Mouse (Mus musculus): ENCODE measurements around the gene Gm49630. TPM values are rescaled to one million over a fixed set of nuclear protein-coding genes. Genes with fewer than 3 reads are reported as not detected.
"Not testable (repeated sequence)": the region's sequence is repeated elsewhere in the genome, so short reads cannot be mapped to it uniquely, and the experiment has no call there.

Gene Gm49630
- total and polyA plus RNA-seq, 3 experiments = not detected

- ATAC-seq (ENCODE audit: extremely low read depth, insufficient number of reproducible peaks, low FRiP score, poor library complexity, severe bottlenecking); H3K36me3 ChIP-seq (replicated peaks); DNase-seq (ENCODE audit: low spot score); H3K4me1 ChIP-seq (ENCODE audit: insufficient read depth, low read depth, low read length); H3K27me3 ChIP-seq (ENCODE audit: insufficient read depth, low read length); H3K4me3 ChIP-seq (ENCODE audit: low read depth, low read length); H3K9me3 ChIP-seq (replicated peaks): not testable (repeated sequence)
Observed at GRCm38 (mm10) chr17:7365615-7366014, 6.2 kb downstream of the Gm49630 start.

- H3K4me3 ChIP-seq (ENCODE audit: low read depth, low read length); H3K9me3 ChIP-seq (replicated peaks); DNase-seq (ENCODE audit: low spot score); H3K36me3 ChIP-seq (replicated peaks); ATAC-seq (ENCODE audit: extremely low read depth, insufficient number of reproducible peaks, low FRiP score, poor library complexity, severe bottlenecking); H3K4me1 ChIP-seq (ENCODE audit: insufficient read depth, low read depth, low read length); H3K27me3 ChIP-seq (ENCODE audit: insufficient read depth, low read length): not testable (repeated sequence)
Observed at GRCm38 (mm10) chr17:7360749-7361465, 10.9 kb downstream of the Gm49630 start.

- H3K27me3 ChIP-seq (ENCODE audit: insufficient read depth, low read length); DNase-seq (ENCODE audit: low spot score); H3K4me1 ChIP-seq (ENCODE audit: insufficient read depth, low read depth, low read length); H3K36me3 ChIP-seq (replicated peaks); H3K4me3 ChIP-seq (ENCODE audit: low read depth, low read length); H3K9me3 ChIP-seq (replicated peaks); ATAC-seq (ENCODE audit: extremely low read depth, insufficient number of reproducible peaks, low FRiP score, poor library complexity, severe bottlenecking): not testable (repeated sequence)
Observed at GRCm38 (mm10) chr17:7359806-7360205, 12.0 kb downstream of the Gm49630 start.

GRCm38 (mm10) chr17:7352596-7352995 is 19.2 kb downstream of the Gm49630 start, which contains the start of gene Ttll2:
Ttll2 (minus strand) TSS chr17:7352696.
- not testable (repeated sequence) for H3K27me3 ChIP-seq (ENCODE audit: insufficient read depth, low read length); H3K4me3 ChIP-seq (ENCODE audit: low read depth, low read length); H3K4me1 ChIP-seq (ENCODE audit: insufficient read depth, low read depth, low read length); H3K36me3 ChIP-seq (replicated peaks); ATAC-seq (ENCODE audit: extremely low read depth, insufficient number of reproducible peaks, low FRiP score, poor library complexity, severe bottlenecking); H3K9me3 ChIP-seq (replicated peaks); DNase-seq (ENCODE audit: low spot score)

- not testable (repeated sequence) for H3K4me3 ChIP-seq (ENCODE audit: low read depth, low read length); H3K4me1 ChIP-seq (ENCODE audit: insufficient read depth, low read depth, low read length); H3K36me3 ChIP-seq (replicated peaks); DNase-seq (ENCODE audit: low spot score); ATAC-seq (ENCODE audit: extremely low read depth, insufficient number of reproducible peaks, low FRiP score, poor library complexity, severe bottlenecking); H3K9me3 ChIP-seq (replicated peaks); H3K27me3 ChIP-seq (ENCODE audit: insufficient read depth, low read length)
Observed at GRCm38 (mm10) chr17:7348765-7349164, 23.0 kb downstream of the Gm49630 start.

GRCm38 (mm10) chr17:7337381-7337780 is 34.4 kb downstream of the Gm49630 start:
- not testable (repeated sequence) for H3K9me3 ChIP-seq (replicated peaks); H3K36me3 ChIP-seq (replicated peaks); ATAC-seq (ENCODE audit: extremely low read depth, insufficient number of reproducible peaks, low FRiP score, poor library complexity, severe bottlenecking)

GRCm38 (mm10) chr17:7332745-7333144 is 39.0 kb downstream of the Gm49630 start:
- not testable (repeated sequence) for H3K27me3 ChIP-seq (ENCODE audit: insufficient read depth, low read length); ATAC-seq (ENCODE audit: extremely low read depth, insufficient number of reproducible peaks, low FRiP score, poor library complexity, severe bottlenecking); H3K36me3 ChIP-seq (replicated peaks); DNase-seq (ENCODE audit: low spot score); H3K9me3 ChIP-seq (replicated peaks); H3K4me1 ChIP-seq (ENCODE audit: insufficient read depth, low read depth, low read length); H3K4me3 ChIP-seq (ENCODE audit: low read depth, low read length)

More at GRCm38 (mm10) chr17:7337381-7337780, 34.4 kb downstream of the Gm49630 start:
- not testable (repeated sequence) for DNase-seq (ENCODE audit: low spot score); H3K4me1 ChIP-seq (ENCODE audit: insufficient read depth, low read depth, low read length); H3K27me3 ChIP-seq (ENCODE audit: insufficient read depth, low read length); H3K4me3 ChIP-seq (ENCODE audit: low read depth, low read length)

- H3K36me3 ChIP-seq (replicated peaks); ATAC-seq (ENCODE audit: extremely low read depth, insufficient number of reproducible peaks, low FRiP score, poor library complexity, severe bottlenecking); H3K4me3 ChIP-seq (ENCODE audit: low read depth, low read length); H3K27me3 ChIP-seq (ENCODE audit: insufficient read depth, low read length); DNase-seq (ENCODE audit: low spot score); H3K4me1 ChIP-seq (ENCODE audit: insufficient read depth, low read depth, low read length); H3K9me3 ChIP-seq (replicated peaks): not testable (repeated sequence)
Observed at GRCm38 (mm10) chr17:7326415-7326814, 45.4 kb downstream of the Gm49630 start.

GRCm38 (mm10) chr17:7324346-7324745 is 47.4 kb downstream of the Gm49630 start, which contains the start of gene Tcp10a:
Tcp10a (plus strand) TSS chr17:7324646.
- not testable (repeated sequence) for H3K36me3 ChIP-seq (replicated peaks); H3K4me1 ChIP-seq (ENCODE audit: insufficient read depth, low read depth, low read length); H3K4me3 ChIP-seq (ENCODE audit: low read depth, low read length); H3K9me3 ChIP-seq (replicated peaks); ATAC-seq (ENCODE audit: extremely low read depth, insufficient number of reproducible peaks, low FRiP score, poor library complexity, severe bottlenecking); DNase-seq (ENCODE audit: low spot score); H3K27me3 ChIP-seq (ENCODE audit: insufficient read depth, low read length)

GRCm38 (mm10) chr17:7319789-7320188 is 52.0 kb downstream of the Gm49630 start:
- ATAC-seq (ENCODE audit: extremely low read depth, insufficient number of reproducible peaks, low FRiP score, poor library complexity, severe bottlenecking); H3K27me3 ChIP-seq (ENCODE audit: insufficient read depth, low read length); H3K36me3 ChIP-seq (replicated peaks); DNase-seq (ENCODE audit: low spot score); H3K4me3 ChIP-seq (ENCODE audit: low read depth, low read length); H3K4me1 ChIP-seq (ENCODE audit: insufficient read depth, low read depth, low read length); H3K9me3 ChIP-seq (replicated peaks): not testable (repeated sequence)

GRCm38 (mm10) chr17:7315693-7316382 is 55.9 kb downstream of the Gm49630 start:
- H3K4me1 ChIP-seq (ENCODE audit: insufficient read depth, low read depth, low read length); H3K4me3 ChIP-seq (ENCODE audit: low read depth, low read length); H3K36me3 ChIP-seq (replicated peaks); ATAC-seq (ENCODE audit: extremely low read depth, insufficient number of reproducible peaks, low FRiP score, poor library complexity, severe bottlenecking); DNase-seq (ENCODE audit: low spot score); H3K27me3 ChIP-seq (ENCODE audit: insufficient read depth, low read length); H3K9me3 ChIP-seq (replicated peaks): not testable (repeated sequence)

Measured in G1E (cell line).